Mouse (Mus musculus): ENCODE results near the gene Hrk. TPM values are rescaled to one million over a fixed set of nuclear protein-coding genes. Genes with fewer than 3 reads are reported as not detected.

Gene Hrk
- 3.0 and 4.0 TPM in 2 replicates for polyA plus RNA-seq (2015; fragmentation: Nextera tagmentation; extraction: Ambion mirVana)

GRCm38 (mm10) chr5:118164581-118164980 lies at the start of gene Hrk:
Gene Hrk, plus strand, starts transcription at chr5:118164648.
- Histone ChIP-seq H3K36me3 (no peaks in the 10 kb centered on the region), H3K27me3 (replicated peaks) (peaks cover 55% of the 10 kb centered on the region), H3K4me1 (peaks cover 10% of the 10 kb centered on the region), H3K9me3 (replicated peaks) (no peaks in the 10 kb centered on the region), H3K4me2 (no peak within 1 kb of the TSS), H3K4me3 (replicated peaks) (no peak within 1 kb of the TSS), H3K9ac (replicated peaks) (no peak within 1 kb of the TSS), H3K27ac (replicated peaks) (no peak within 1 kb of the TSS)
- no peak for ATAC-seq (ENCODE audit: low FRiP score)
- 60% methylated on average over 12 of the region's 12 CpGs for WGBS

- ATAC-seq (ENCODE audit: low FRiP score) = no peak
- H3K4me2 ChIP-seq = peak overlapping the region; percentile 7; the same call in 1 of the 2 replicates
These were observed 46.1 kb upstream of the Hrk start for GRCm38 (mm10) chr5:118118351-118118750.

GRCm38 (mm10) chr5:118118922-118119321 lies 45.5 kb upstream of the Hrk start:
- ATAC-seq (ENCODE audit: low FRiP score) = peak; percentile 83
- Histone ChIP-seq H3K36me3 (no peaks in the 10 kb centered on the region), H3K27me3 (replicated peaks) (no peaks in the 10 kb centered on the region), H3K4me2 (peak overlapping the region; percentile 7; the same call in 1 of the 2 replicates), H3K9me3 (replicated peaks) (no peaks in the 10 kb centered on the region), H3K4me1 (peaks cover 61% of the 10 kb centered on the region), H3K9ac (replicated peaks) (0 out of 2 replicates have a peak overlapping the region, but pooled peaks have one; percentile 21), H3K4me3 (replicated peaks) (no peak overlapping the region), H3K27ac (replicated peaks) (peak overlapping the region; percentile 79)
- WGBS = 30% methylated on average over 5 of the region's 5 CpGs

More at GRCm38 (mm10) chr5:118118351-118118750, 46.1 kb upstream of the Hrk start:
- Histone ChIP-seq H3K9me3 (replicated peaks) (no peaks in the 10 kb centered on the region), H3K27ac (replicated peaks) (peak overlapping the region; percentile 79), H3K4me3 (replicated peaks) (no peak overlapping the region), H3K27me3 (replicated peaks) (no peaks in the 10 kb centered on the region), H3K9ac (replicated peaks) (0 out of 2 replicates have a peak overlapping the region, but pooled peaks have one; percentile 21), H3K4me1 (peaks cover 59% of the 10 kb centered on the region), H3K36me3 (no peaks in the 10 kb centered on the region)
- whole genome bisulfite sequencing = 75% methylated on average over 3 of the region's 3 CpGs

- no peak for ATAC-seq (ENCODE audit: low FRiP score)
- 39% methylated on average over 2 of the region's 2 CpGs for WGBS
- H3K27me3 ChIP-seq (replicated peaks) = no peaks in the 10 kb centered on the region
- no peak overlapping the region for H3K4me2 ChIP-seq
- no peak overlapping the region for H3K9ac ChIP-seq (replicated peaks)
- H3K36me3 ChIP-seq = peaks cover 10% of the 10 kb centered on the region
- H3K4me3 ChIP-seq (replicated peaks) = no peak overlapping the region
- no peaks in the 10 kb centered on the region for H3K9me3 ChIP-seq (replicated peaks)
- H3K4me1 ChIP-seq = peaks cover 61% of the 10 kb centered on the region
- H3K27ac ChIP-seq (replicated peaks) = no peak overlapping the region
These were observed 43.8 kb upstream of the Hrk start for GRCm38 (mm10) chr5:118120670-118121069.

- 96% methylated on average over 4 of the region's 4 CpGs for WGBS
- Histone ChIP-seq H3K4me1 (peaks cover 48% of the 10 kb centered on the region), H3K27me3 (replicated peaks) (no peaks in the 10 kb centered on the region), H3K4me3 (replicated peaks) (no peak overlapping the region), H3K9ac (replicated peaks) (no peak overlapping the region), H3K4me2 (no peak overlapping the region), H3K27ac (replicated peaks) (no peak overlapping the region), H3K9me3 (replicated peaks) (no peaks in the 10 kb centered on the region), H3K36me3 (peaks cover 17% of the 10 kb centered on the region)
- no peak for ATAC-seq (ENCODE audit: low FRiP score)
These were observed 42.5 kb upstream of the Hrk start for GRCm38 (mm10) chr5:118121928-118122327.

- Histone ChIP-seq H3K9me3 (replicated peaks) (no peaks in the 10 kb centered on the region), H3K4me3 (replicated peaks) (no peak overlapping the region), H3K4me2 (no peak overlapping the region), H3K27me3 (replicated peaks) (no peaks in the 10 kb centered on the region), H3K36me3 (peaks cover 29% of the 10 kb centered on the region), H3K27ac (replicated peaks) (no peak overlapping the region), H3K9ac (replicated peaks) (no peak overlapping the region), H3K4me1 (peaks cover 39% of the 10 kb centered on the region)
- 67% methylated on average over 10 of the region's 10 CpGs for WGBS
- ATAC-seq (ENCODE audit: low FRiP score) = no peak
These were observed 41.4 kb upstream of the Hrk start for GRCm38 (mm10) chr5:118123096-118123495.

GRCm38 (mm10) chr5:118126671-118127070 lies 37.8 kb upstream of the Hrk start:
- ATAC-seq (ENCODE audit: low FRiP score) = no peak

GRCm38 (mm10) chr5:118128208-118128607 lies 36.2 kb upstream of the Hrk start:
- Histone ChIP-seq H3K9ac (replicated peaks) (no peak overlapping the region), H3K4me1 (peaks cover 5% of the 10 kb centered on the region), H3K27me3 (replicated peaks) (no peaks in the 10 kb centered on the region), H3K4me2 (no peak overlapping the region), H3K36me3 (peaks cover 42% of the 10 kb centered on the region), H3K9me3 (replicated peaks) (no peaks in the 10 kb centered on the region), H3K27ac (replicated peaks) (no peak overlapping the region), H3K4me3 (replicated peaks) (no peak overlapping the region)
- ATAC-seq (ENCODE audit: low FRiP score) = no peak
- 90% methylated on average over 6 of the region's 6 CpGs for WGBS

More at GRCm38 (mm10) chr5:118126671-118127070, 37.8 kb upstream of the Hrk start:
- no peak overlapping the region for H3K4me3 ChIP-seq (replicated peaks)
- H3K9me3 ChIP-seq (replicated peaks) = no peaks in the 10 kb centered on the region
- no peak overlapping the region for H3K27ac ChIP-seq (replicated peaks)
- H3K9ac ChIP-seq (replicated peaks) = no peak overlapping the region
- H3K4me1 ChIP-seq = peaks cover 7% of the 10 kb centered on the region
- H3K4me2 ChIP-seq = no peak overlapping the region
- peaks cover 42% of the 10 kb centered on the region for H3K36me3 ChIP-seq
- 92% methylated on average over 4 of the region's 4 CpGs for WGBS
- no peaks in the 10 kb centered on the region for H3K27me3 ChIP-seq (replicated peaks)

GRCm38 (mm10) chr5:118128651-118129050 lies 35.8 kb upstream of the Hrk start:
- Histone ChIP-seq H3K36me3 (peaks cover 42% of the 10 kb centered on the region), H3K9me3 (replicated peaks) (no peaks in the 10 kb centered on the region), H3K9ac (replicated peaks) (no peak overlapping the region), H3K4me3 (replicated peaks) (no peak overlapping the region), H3K4me1 (peaks cover 5% of the 10 kb centered on the region), H3K4me2 (no peak overlapping the region), H3K27ac (replicated peaks) (no peak overlapping the region), H3K27me3 (replicated peaks) (no peaks in the 10 kb centered on the region)
- WGBS = 91% methylated on average over 9 of the region's 9 CpGs
- ATAC-seq (ENCODE audit: low FRiP score) = no peak

GRCm38 (mm10) chr5:118136391-118136790 lies 28.1 kb upstream of the Hrk start:
- H3K36me3 ChIP-seq = peaks cover 12% of the 10 kb centered on the region
- ATAC-seq (ENCODE audit: low FRiP score) = no peak
- no peak overlapping the region for H3K9ac ChIP-seq (replicated peaks)
- WGBS = 43% methylated on average over 5 of the region's 5 CpGs
- no peak overlapping the region for H3K4me3 ChIP-seq (replicated peaks)
- H3K27me3 ChIP-seq (replicated peaks) = no peaks in the 10 kb centered on the region
- H3K27ac ChIP-seq (replicated peaks) = no peak overlapping the region
- H3K9me3 ChIP-seq (replicated peaks) = no peaks in the 10 kb centered on the region
- H3K4me2 ChIP-seq = no peak overlapping the region
- H3K4me1 ChIP-seq = peaks cover 28% of the 10 kb centered on the region

GRCm38 (mm10) chr5:118139630-118140029 lies 24.8 kb upstream of the Hrk start:
- Histone ChIP-seq H3K4me1 (peaks cover 35% of the 10 kb centered on the region), H3K36me3 (peaks cover 22% of the 10 kb centered on the region), H3K9me3 (replicated peaks) (no peaks in the 10 kb centered on the region), H3K4me3 (replicated peaks) (no peak overlapping the region), H3K27me3 (replicated peaks) (no peaks in the 10 kb centered on the region), H3K27ac (replicated peaks) (no peak overlapping the region), H3K9ac (replicated peaks) (no peak overlapping the region), H3K4me2 (no peak overlapping the region)
- 85% methylated on average over 8 of the region's 8 CpGs for WGBS
- ATAC-seq (ENCODE audit: low FRiP score) = no peak

GRCm38 (mm10) chr5:118142471-118142870 lies 22.0 kb upstream of the Hrk start:
- Histone ChIP-seq H3K27ac (replicated peaks) (no peak overlapping the region), H3K4me1 (peaks cover 44% of the 10 kb centered on the region), H3K9ac (replicated peaks) (no peak overlapping the region), H3K4me3 (replicated peaks) (no peak overlapping the region), H3K4me2 (no peak overlapping the region), H3K9me3 (replicated peaks) (no peaks in the 10 kb centered on the region), H3K36me3 (peaks cover 22% of the 10 kb centered on the region), H3K27me3 (replicated peaks) (no peaks in the 10 kb centered on the region)
- WGBS = 87% methylated on average over 8 of the region's 8 CpGs
- ATAC-seq (ENCODE audit: low FRiP score) = no peak

All from neural tube, embryonic 15.5 days (tissue).